Mouse (Mus musculus) kidney, postnatal 14 days (tissue): Measurements from ENCODE around the gene Eef1akmt3.
A peak's percentile ranks its signal among the peaks of the same experiment; 100 is the strongest.

Source experiments
- DNase-seq: peaks from one replicate; pipeline ENCODE4 v3.0.0; 2022; ENCODE audit warnings: mixed read lengths

Eef1akmt3 gene

GRCm38 (mm10) chr10:127049395-127050118 is 8.2 kb upstream of the Eef1akmt3 start:
- DNase-seq, result peak; percentile 48

- DNase-seq, result no peak
These were observed 7.5 kb upstream of the Eef1akmt3 start for GRCm38 (mm10) chr10:127048608-127049394.

GRCm38 (mm10) chr10:127047954-127048353 is 6.6 kb upstream of the Eef1akmt3 start, which contains the start of gene Cyp27b1:
Gene Cyp27b1, plus strand, starts transcription at chr10:127048250.
- peak; percentile 51 for DNase-seq

GRCm38 (mm10) chr10:127043187-127043586 is 1.9 kb upstream of the Eef1akmt3 start:
- DNase-seq, result peak; percentile 88

GRCm38 (mm10) chr10:127042468-127043115 is 1.3 kb upstream of the Eef1akmt3 start:
- DNase-seq, result no peak

DNA sequence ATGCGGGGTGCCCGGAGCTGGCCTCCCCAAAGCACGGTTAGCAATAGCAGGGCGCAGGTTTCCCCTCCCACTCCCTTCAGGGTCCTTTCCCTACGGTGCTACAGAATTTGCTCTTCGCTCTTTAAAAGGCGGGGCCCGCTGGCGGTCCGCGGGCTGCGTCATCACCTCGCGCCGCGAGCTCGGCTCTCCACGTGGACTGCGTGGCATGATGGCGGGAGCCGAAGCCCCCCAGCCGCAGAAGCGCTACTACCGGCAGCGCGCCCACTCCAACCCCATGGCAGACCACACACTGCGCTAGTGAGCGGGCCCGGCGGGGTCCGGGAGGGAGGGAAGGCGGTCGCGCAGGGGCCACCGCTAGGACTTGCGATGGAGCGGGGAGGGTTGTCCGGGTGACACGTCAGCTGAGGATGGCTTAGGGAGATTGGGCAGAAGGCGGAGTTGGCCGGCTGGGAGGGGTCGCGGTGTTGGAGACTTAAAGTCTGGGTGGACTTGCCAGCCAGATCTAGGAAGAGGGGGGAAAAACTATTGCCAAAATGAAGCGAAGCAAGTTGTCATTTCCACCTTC is 543 bp upstream of the Eef1akmt3 start:
- DNase-seq, result peak; percentile 93

DNA sequence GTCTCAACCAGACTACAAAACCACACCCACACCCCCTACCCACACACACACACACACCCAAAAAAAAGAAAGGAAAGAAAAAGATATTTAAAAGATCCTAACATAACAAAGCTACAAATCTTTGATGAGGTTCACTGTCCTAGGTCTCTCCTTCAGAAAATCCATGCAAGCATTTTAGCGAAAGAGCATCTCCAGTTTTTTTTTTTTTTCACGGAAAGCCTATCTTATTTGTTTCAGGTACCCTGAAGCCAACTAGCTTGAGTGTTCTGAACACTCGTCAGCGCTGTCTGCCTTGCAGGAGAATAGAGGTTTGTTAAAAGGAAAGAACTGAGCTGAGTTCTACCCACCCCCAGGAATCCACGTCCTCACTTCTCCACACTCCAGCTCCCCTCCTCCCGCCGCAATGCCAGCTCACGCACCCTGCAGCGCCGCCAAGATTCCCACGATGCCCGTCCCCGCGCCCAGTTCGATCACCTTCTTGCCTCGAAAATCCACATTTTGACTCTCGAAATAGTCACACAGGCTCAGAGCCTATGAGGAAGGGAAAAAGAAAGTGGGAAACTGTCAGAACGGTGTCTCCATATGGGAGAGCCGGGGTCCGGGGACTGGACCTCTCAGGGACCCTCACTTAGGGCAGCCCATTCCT is 621 bp downstream of the Eef1akmt3 start:
- peak; percentile 46 for DNase-seq

DNA sequence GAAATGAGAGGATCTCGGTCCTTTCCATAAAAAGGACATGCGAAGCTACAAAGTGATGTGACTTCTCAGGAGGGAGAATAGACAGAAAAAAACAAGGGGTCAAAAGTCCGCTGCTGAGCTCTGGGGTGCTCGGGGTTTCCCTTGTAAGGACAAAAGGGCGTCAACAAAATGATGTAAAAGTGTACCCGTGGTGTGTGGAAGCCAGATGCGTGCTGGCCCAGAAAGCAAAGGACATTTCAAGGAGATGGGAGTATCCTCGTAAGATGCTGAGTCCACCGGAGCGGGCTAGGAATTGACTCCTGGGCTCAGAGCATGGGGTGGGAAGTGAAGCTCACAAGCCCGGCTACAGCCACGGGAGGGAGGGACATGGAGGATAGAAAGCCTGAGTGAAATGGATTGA is 3.7 kb downstream of the Eef1akmt3 start:
- peak; percentile 52 for DNase-seq

- DNase-seq, result peak; percentile 80
These were observed 5.0 kb downstream of the Eef1akmt3 start for GRCm38 (mm10) chr10:127036273-127036672.

DNA sequence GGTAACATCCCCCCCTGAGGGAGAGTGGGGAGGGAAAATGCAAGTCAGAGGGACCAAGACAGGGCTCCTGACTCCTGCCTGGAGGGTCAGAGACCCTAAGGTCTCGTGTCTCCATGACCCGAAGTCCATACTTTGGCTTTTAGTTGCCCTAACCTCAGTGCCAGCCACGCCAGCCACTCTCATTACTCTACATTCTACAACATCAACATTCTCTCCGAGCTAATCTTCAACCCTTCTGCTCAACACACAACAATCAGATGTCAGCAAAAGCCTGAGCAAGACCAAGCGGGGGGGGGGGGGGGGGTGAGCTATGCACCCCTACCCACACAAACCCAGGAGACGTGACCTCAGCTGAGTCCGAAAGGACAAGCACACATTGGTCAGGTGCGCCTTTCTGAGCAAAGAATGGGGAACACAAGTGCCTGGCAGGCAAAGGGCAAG is 8.0 kb downstream of the Eef1akmt3 start:
- peak; percentile 74 for DNase-seq

GRCm38 (mm10) chr10:127030336-127031296 is 10.7 kb downstream of the Eef1akmt3 start, which contains the start of gene Tsfm:
Gene Tsfm, minus strand, starts transcription at chr10:127030840.
- DNase-seq, result peak; percentile 94

- DNase-seq, result no peak
These were observed 22.9 kb downstream of the Eef1akmt3 start for GRCm38 (mm10) chr10:127018422-127018821.

DNA sequence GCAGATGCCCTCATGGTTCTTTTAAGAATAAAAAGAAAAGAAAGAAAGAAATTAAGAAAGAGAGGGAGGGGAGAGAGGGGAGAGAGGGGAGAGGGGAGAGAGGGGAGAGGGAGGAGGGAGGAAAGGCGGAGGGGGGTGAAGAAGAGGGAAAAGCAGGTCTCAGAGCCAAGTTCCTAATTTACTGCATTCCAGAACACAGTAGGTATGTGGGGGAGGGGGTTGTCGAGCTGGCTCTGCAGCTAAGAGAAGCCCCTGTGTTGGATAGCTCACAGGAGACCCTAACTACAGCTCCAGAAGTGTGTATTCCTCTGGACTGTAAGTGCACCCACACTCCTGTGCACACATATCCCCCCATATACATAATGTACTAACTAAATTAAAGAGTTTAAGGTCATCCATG is 24.2 kb downstream of the Eef1akmt3 start:
- DNase-seq, result no peak

DNA sequence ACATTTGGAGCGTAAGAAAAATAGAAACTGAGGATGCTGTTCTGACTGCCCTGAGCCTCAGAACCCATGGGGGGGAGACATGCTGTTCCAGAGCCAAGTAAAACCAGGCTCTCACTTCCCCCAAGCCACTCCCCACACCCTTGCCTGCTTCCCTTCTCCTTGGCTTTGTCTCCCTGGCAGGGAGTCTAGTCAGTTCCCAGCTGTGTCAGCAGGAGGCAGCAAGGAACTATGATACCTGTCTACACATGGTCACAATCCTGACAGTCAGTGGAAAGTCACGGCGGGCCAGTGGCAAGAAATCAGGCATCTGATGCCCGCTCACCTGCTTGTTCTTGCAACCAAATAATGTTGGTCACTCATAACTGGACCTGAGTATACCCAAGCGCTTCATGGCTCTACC is 24.8 kb downstream of the Eef1akmt3 start:
- DNase-seq, result peak; percentile 64

GRCm38 (mm10) chr10:127003806-127004205 is 37.5 kb downstream of the Eef1akmt3 start:
- DNase-seq, result no peak

DNA sequence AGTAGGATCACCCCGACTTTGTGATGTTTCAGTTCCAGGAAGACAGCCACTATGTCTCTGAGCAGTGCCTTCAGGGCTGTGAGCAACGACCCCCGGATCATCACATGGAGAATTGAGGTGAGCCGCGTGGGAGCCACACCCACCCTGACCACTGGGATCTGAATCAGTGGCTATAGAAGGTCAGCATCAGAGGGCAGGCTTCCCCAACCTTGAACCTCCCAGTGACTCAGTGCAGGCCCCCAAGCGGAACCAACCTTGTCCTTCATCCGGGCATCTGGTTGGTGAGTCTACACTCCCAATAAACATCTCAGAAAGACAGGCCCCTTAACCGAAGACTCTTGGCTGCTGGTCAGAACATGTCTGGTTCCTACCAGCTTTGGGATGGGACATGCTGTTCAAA is 38.0 kb downstream of the Eef1akmt3 start:
- DNase-seq, result no peak

- no peak for DNase-seq
These were observed 38.5 kb downstream of the Eef1akmt3 start for GRCm38 (mm10) chr10:127002765-127003164.

GRCm38 (mm10) chr10:127002056-127002455 is 39.3 kb downstream of the Eef1akmt3 start:
- DNase-seq, result no peak

GRCm38 (mm10) chr10:127001297-127001696 is 40.0 kb downstream of the Eef1akmt3 start:
- no peak for DNase-seq

- DNase-seq, result no peak
These were observed 40.8 kb downstream of the Eef1akmt3 start, which contains the start of gene Avil for GRCm38 (mm10) chr10:127000529-127000928. Gene Avil, plus strand, starts transcription at chr10:127000709.
